Mouse (Mus musculus): Measurements from ENCODE around the gene Jam3. TPM values are rescaled to one million over a fixed set of nuclear protein-coding genes. Genes with fewer than 3 reads are reported as not detected.
A peak's percentile ranks its signal among the peaks of the same experiment; 100 is the strongest.

Jam3 gene
- 12.0 and 12.6 TPM in 2 replicates for polyA plus RNA-seq (2016; fragmentation: Nextera tagmentation; extraction: Ambion mirVana)

- peaks cover 4% of the 10 kb centered on the region; the same call in 1 of the 2 replicates for H3K4me1 ChIP-seq
- H3K36me3 ChIP-seq: no peaks in the 10 kb centered on the region
- peak within 1 kb of the TSS; percentile 53; the same call in 1 of the 2 replicates for H3K9ac ChIP-seq
- peak within 1 kb of the TSS; percentile 63 for H3K4me3 ChIP-seq
- H3K9me3 ChIP-seq (replicated peaks): no peaks in the 10 kb centered on the region
- WGBS (ENCODE audit: insufficient replicate concordance): 1% methylated on average over 58 of the region's 58 CpGs
- H3K27ac ChIP-seq: peak within 1 kb of the TSS; percentile 54
- ATAC-seq: peak; percentile 73
- H3K4me2 ChIP-seq: peak within 1 kb of the TSS; percentile 74
- peaks cover 36% of the 10 kb centered on the region for H3K27me3 ChIP-seq (replicated peaks)
Measured at GRCm38 (mm10) chr9:27154763-27155530, at the start of gene Jam3. Gene Jam3 (minus strand): TSS chr9:27155421.

DNA sequence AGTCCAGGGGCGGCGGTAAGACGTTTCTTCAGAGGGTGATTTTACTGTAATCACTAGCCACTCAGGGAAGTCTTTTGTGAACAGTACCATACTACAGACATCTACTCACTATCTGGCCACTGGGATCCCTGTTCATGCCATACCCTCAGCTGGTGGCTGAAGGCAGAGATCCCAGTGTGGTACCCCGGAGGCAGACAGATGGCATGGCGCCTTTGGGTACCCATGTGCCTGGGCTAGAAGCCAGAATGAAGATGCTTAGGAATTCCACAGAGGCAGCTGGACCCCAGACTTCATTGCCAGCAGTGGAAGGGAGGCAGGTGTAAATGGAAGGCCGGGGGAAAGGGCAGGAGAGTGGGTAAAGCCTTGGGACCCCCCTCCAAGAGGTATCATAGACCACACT, 49.0 kb upstream of the Jam3 start:
- WGBS (ENCODE audit: insufficient replicate concordance): 65% methylated on average over 6 of the region's 6 CpGs
- H3K36me3 ChIP-seq: no peaks in the 10 kb centered on the region
- H3K4me3 ChIP-seq: no peak overlapping the region
- H3K27me3 ChIP-seq (replicated peaks): no peaks in the 10 kb centered on the region
- no peaks in the 10 kb centered on the region for H3K4me1 ChIP-seq
- no peak overlapping the region for H3K4me2 ChIP-seq
- no peaks in the 10 kb centered on the region for H3K9me3 ChIP-seq (replicated peaks)
- no peak overlapping the region for H3K9ac ChIP-seq
- ATAC-seq: no peak
- H3K27ac ChIP-seq: no peak overlapping the region

GRCm38 (mm10) chr9:27203134-27203533, 47.9 kb upstream of the Jam3 start:
- H3K27ac ChIP-seq: no peak overlapping the region
- WGBS (ENCODE audit: insufficient replicate concordance): 50% methylated on average over 2 of the region's 2 CpGs
- no peaks in the 10 kb centered on the region for H3K36me3 ChIP-seq
- H3K4me1 ChIP-seq: no peaks in the 10 kb centered on the region
- H3K27me3 ChIP-seq (replicated peaks): no peaks in the 10 kb centered on the region
- no peak overlapping the region for H3K4me3 ChIP-seq
- ATAC-seq: no peak
- H3K4me2 ChIP-seq: no peak overlapping the region
- H3K9me3 ChIP-seq (replicated peaks): no peaks in the 10 kb centered on the region
- no peak overlapping the region for H3K9ac ChIP-seq

- Histone ChIP-seq H3K9me3 (replicated peaks) (no peaks in the 10 kb centered on the region), H3K27ac (no peak overlapping the region), H3K27me3 (replicated peaks) (no peaks in the 10 kb centered on the region), H3K4me1 (no peaks in the 10 kb centered on the region), H3K36me3 (no peaks in the 10 kb centered on the region), H3K9ac (no peak overlapping the region), H3K4me2 (no peak overlapping the region), H3K4me3 (no peak overlapping the region)
- 68% methylated on average over 8 of the region's 8 CpGs for WGBS (ENCODE audit: insufficient replicate concordance)
- ATAC-seq: no peak
Measured at GRCm38 (mm10) chr9:27201472-27202219, 46.4 kb upstream of the Jam3 start.

DNA sequence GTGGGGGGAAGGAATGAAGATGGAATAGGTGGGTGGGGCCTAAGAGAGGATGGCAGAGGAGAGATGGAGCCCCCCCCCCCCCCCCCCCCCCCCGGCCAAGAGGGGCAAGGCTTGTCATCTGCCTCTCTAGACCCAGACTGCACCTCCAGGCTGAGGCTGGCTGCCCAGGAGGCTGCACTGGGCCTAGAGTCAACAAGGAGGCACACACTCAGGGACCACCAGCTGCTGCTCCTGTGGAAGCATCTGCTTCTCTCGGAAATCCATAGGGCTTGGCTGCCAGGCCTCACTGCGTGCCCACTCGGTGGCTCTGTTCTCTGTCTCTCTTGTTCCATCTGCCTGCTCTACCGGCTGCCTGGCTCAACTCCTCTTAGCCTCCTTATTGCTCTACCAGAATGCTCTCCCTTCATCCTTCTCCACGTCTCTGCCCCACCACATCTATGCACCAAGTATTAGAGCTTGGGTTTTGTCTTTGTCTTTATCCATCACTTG, 38.4 kb upstream of the Jam3 start:
- H3K4me3 ChIP-seq: no peak overlapping the region
- WGBS (ENCODE audit: insufficient replicate concordance): 56% methylated on average over 5 of the region's 6 CpGs

DNA sequence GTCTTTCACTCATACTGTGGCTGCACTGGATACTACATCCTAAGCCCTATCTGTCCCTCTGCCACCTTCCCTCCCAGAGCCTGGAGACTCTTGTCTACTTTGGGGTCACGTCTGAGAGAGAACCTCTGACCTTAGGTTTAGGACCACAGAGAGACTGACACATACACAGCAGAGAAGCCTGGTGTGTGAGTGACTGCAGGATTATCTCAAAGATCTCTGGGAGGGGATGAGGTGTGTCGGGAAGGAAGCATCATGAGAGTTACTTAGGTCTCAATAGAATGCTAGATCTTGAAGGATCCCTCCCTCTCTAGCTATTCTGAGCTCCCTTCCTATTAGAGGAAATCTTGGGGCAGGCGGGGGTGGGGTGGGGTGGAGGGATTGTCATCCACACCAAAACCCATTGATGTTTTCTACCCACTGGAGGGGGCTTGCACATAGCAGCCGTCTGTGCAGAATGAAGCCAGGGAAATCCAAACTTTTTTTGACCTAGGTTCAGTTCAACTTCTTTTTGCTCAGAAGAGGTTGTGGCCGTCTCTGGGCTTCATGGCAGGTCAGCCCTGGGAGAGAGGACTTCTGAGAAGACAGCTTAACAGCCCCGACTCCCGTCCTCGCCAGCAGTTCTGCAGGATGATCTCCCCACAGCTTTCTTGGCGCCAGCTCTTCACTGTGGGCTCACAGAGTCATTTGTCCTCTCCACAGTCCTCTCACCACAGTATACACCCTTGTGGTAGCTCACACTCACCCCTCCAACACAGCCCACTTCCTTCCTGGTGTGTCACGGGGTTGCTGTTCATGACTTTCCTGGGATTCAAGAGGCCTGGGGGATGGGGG, 37.8 kb upstream of the Jam3 start:
- Histone ChIP-seq H3K4me1 (peaks cover 8% of the 10 kb centered on the region; the same call in 1 of the 2 replicates), H3K4me3 (no peak overlapping the region), H3K4me2 (no peak overlapping the region), H3K9ac (no peak overlapping the region), H3K36me3 (no peaks in the 10 kb centered on the region), H3K27ac (no peak overlapping the region), H3K9me3 (replicated peaks) (no peaks in the 10 kb centered on the region), H3K27me3 (replicated peaks) (peaks cover 7% of the 10 kb centered on the region)
- 22% methylated on average over 10 of the region's 10 CpGs for WGBS (ENCODE audit: insufficient replicate concordance)
- no peak for ATAC-seq

More for the DNA sequence above, 38.4 kb upstream of the Jam3 start:
- Histone ChIP-seq H3K27me3 (replicated peaks) (peaks cover 7% of the 10 kb centered on the region), H3K4me1 (peaks cover 8% of the 10 kb centered on the region; the same call in 1 of the 2 replicates), H3K36me3 (no peaks in the 10 kb centered on the region), H3K27ac (no peak overlapping the region), H3K4me2 (no peak overlapping the region), H3K9ac (no peak overlapping the region), H3K9me3 (replicated peaks) (no peaks in the 10 kb centered on the region)
- no peak for ATAC-seq

- Histone ChIP-seq H3K4me3 (no peak overlapping the region), H3K9me3 (replicated peaks) (no peaks in the 10 kb centered on the region), H3K4me1 (peaks cover 8% of the 10 kb centered on the region; the same call in 1 of the 2 replicates), H3K4me2 (peak overlapping the region; percentile 25; the same call in 1 of the 2 replicates), H3K36me3 (no peaks in the 10 kb centered on the region), H3K27ac (no peak overlapping the region), H3K27me3 (replicated peaks) (peaks cover 7% of the 10 kb centered on the region), H3K9ac (no peak overlapping the region)
- 9% methylated on average over 14 of the region's 14 CpGs for WGBS (ENCODE audit: insufficient replicate concordance)
- ATAC-seq: peak; percentile 54
Measured at GRCm38 (mm10) chr9:27192001-27192760, 37.0 kb upstream of the Jam3 start.

DNA sequence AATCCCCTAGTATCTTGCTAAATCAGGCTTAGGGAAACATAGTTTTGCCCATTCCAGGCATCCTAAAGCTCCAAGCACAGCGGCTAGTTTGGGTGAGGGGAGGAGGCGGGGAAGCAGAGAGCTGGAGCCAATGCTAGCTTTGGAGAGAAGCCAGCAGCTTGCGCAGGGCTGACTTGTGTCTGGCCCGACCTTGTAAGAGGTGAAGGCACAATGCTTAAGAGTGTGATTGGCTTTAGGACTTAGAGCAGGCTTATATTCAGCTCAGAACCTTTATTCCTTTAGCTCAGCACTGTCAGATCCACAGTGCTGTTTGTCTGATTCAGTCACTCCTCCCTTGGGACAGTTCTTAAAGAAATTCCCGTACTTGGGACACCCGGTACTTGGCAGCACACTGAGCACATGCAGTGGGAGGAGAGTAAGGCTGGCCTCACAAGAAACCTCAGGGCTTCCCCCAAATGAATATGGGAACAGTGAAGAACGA, 36.3 kb upstream of the Jam3 start:
- H3K27ac ChIP-seq: no peak overlapping the region
- peak overlapping the region; percentile 25; the same call in 1 of the 2 replicates for H3K4me2 ChIP-seq
- H3K9me3 ChIP-seq (replicated peaks): no peaks in the 10 kb centered on the region
- no peak overlapping the region for H3K4me3 ChIP-seq
- no peaks in the 10 kb centered on the region for H3K36me3 ChIP-seq
- no peak overlapping the region for H3K9ac ChIP-seq
- peaks cover 8% of the 10 kb centered on the region; the same call in 1 of the 2 replicates for H3K4me1 ChIP-seq
- peaks cover 7% of the 10 kb centered on the region for H3K27me3 ChIP-seq (replicated peaks)
- ATAC-seq: peak; percentile 21; the same call in 1 of the 2 replicates
- 14% methylated on average over 7 of the region's 7 CpGs for WGBS (ENCODE audit: insufficient replicate concordance)

GRCm38 (mm10) chr9:27190461-27190860, 35.2 kb upstream of the Jam3 start:
- no peak overlapping the region for H3K4me2 ChIP-seq
- no peaks in the 10 kb centered on the region for H3K36me3 ChIP-seq
- no peak overlapping the region for H3K27ac ChIP-seq
- no peaks in the 10 kb centered on the region for H3K9me3 ChIP-seq (replicated peaks)
- peaks cover 8% of the 10 kb centered on the region; the same call in 1 of the 2 replicates for H3K4me1 ChIP-seq
- ATAC-seq: no peak
- H3K9ac ChIP-seq: no peak overlapping the region
- 56% methylated on average over 8 of the region's 8 CpGs for WGBS (ENCODE audit: insufficient replicate concordance)
- no peak overlapping the region for H3K4me3 ChIP-seq
- peaks cover 7% of the 10 kb centered on the region for H3K27me3 ChIP-seq (replicated peaks)

GRCm38 (mm10) chr9:27189306-27189705, 34.1 kb upstream of the Jam3 start:
- Histone ChIP-seq H3K9ac (no peak overlapping the region), H3K27ac (no peak overlapping the region), H3K4me2 (no peak overlapping the region), H3K36me3 (no peaks in the 10 kb centered on the region), H3K4me3 (no peak overlapping the region), H3K9me3 (replicated peaks) (no peaks in the 10 kb centered on the region), H3K4me1 (peaks cover 8% of the 10 kb centered on the region; the same call in 1 of the 2 replicates), H3K27me3 (replicated peaks) (peaks cover 7% of the 10 kb centered on the region)
- WGBS (ENCODE audit: insufficient replicate concordance): 55% methylated on average over 2 of the region's 2 CpGs
- no peak for ATAC-seq
